Mouse (Mus musculus) adrenal gland, postnatal 4 days (tissue): ENCODE results near the gene Crmp1. TPM values are rescaled to one million over a fixed set of nuclear protein-coding genes. Genes with fewer than 3 reads are reported as not detected.

Source experiments
- DNase-seq, 2 experiments: peaks; one replicate each; pipeline ENCODE4 v3.0.0; 2021 to 2022; ENCODE audit warnings: low spot score in 2 of 2, mixed read lengths in 2 of 2
- total RNA-seq, 2 experiments: library from RNA; stranded (reverse); gene quantifications; 2 replicates each; pipeline ENCODE4 v1.2.3; 2021

The Crmp1 gene
- total RNA-seq, 2 experiments from 2014 or later = 34.1 to 41.3 TPM

GRCm38 (mm10) chr5:37238654-37239053 is 3.1 kb upstream of the Crmp1 start:
- DNase-seq = no peak

GRCm38 (mm10) chr5:37240550-37240949 is 1.2 kb upstream of the Crmp1 start:
- no peak for DNase-seq

- no peak for DNase-seq
Observed at GRCm38 (mm10) chr5:37241224-37241623, 516 bp upstream of the Crmp1 start.

- no peak for DNase-seq
Observed at GRCm38 (mm10) chr5:37242360-37243168, 824 bp downstream of the Crmp1 start.

GRCm38 (mm10) chr5:37243169-37243886 is 1.6 kb downstream of the Crmp1 start:
- DNase-seq = peak; percentile 43 to 59

- DNase-seq = no peak
Observed at GRCm38 (mm10) chr5:37244161-37244560, 2.4 kb downstream of the Crmp1 start.

GRCm38 (mm10) chr5:37244666-37245242 is 3.0 kb downstream of the Crmp1 start:
- DNase-seq = no peak

GRCm38 (mm10) chr5:37245651-37246050 is 3.9 kb downstream of the Crmp1 start:
- no peak for DNase-seq

GRCm38 (mm10) chr5:37246138-37246910 is 4.6 kb downstream of the Crmp1 start:
- no peak for DNase-seq

GRCm38 (mm10) chr5:37247456-37247855 is 5.7 kb downstream of the Crmp1 start:
- DNase-seq = no peak

GRCm38 (mm10) chr5:37248870-37249269 is 7.1 kb downstream of the Crmp1 start:
- DNase-seq = no peak

GRCm38 (mm10) chr5:37251596-37251995 is 9.9 kb downstream of the Crmp1 start:
- no peak for DNase-seq

GRCm38 (mm10) chr5:37252101-37252804 is 10.5 kb downstream of the Crmp1 start:
- DNase-seq = no peak

- DNase-seq = no peak
Observed at GRCm38 (mm10) chr5:37254523-37254922, 12.8 kb downstream of the Crmp1 start.

GRCm38 (mm10) chr5:37256823-37257222 is 15.1 kb downstream of the Crmp1 start:
- DNase-seq = no peak

GRCm38 (mm10) chr5:37257243-37257642 is 15.5 kb downstream of the Crmp1 start:
- no peak for DNase-seq

GRCm38 (mm10) chr5:37261734-37262133 is 20.0 kb downstream of the Crmp1 start:
- no peak for DNase-seq

- DNase-seq = no peak
Observed at GRCm38 (mm10) chr5:37263816-37264215, 22.1 kb downstream of the Crmp1 start.

- DNase-seq = no peak
Observed at GRCm38 (mm10) chr5:37281021-37281420, 39.3 kb downstream of the Crmp1 start.

- peak in 1 of 2 experiments; percentile 17 for DNase-seq
Observed at GRCm38 (mm10) chr5:37288374-37288773, 46.6 kb downstream of the Crmp1 start.

- DNase-seq = no peak
Observed at GRCm38 (mm10) chr5:37289236-37289635, 47.5 kb downstream of the Crmp1 start.
